Mouse (Mus musculus) stomach, adult 2 months (tissue): ENCODE measurements around the gene Fam163b. TPM values are rescaled to one million over a fixed set of nuclear protein-coding genes. Genes with fewer than 3 reads are reported as not detected.

Experiments used
- polyA plus RNA-seq: library from polyadenylated mRNA; depleted of rRNA; stranded (reverse); fragments of >200 nt; gene quantifications from 2 replicates; pipeline ENCODE4 v1.2.3, GENCODE M21; 2012; rRNA removed

The Fam163b gene
- 0.02 TPM in 1 of 2 replicates, not detected in the other for polyA plus RNA-seq

DNA sequence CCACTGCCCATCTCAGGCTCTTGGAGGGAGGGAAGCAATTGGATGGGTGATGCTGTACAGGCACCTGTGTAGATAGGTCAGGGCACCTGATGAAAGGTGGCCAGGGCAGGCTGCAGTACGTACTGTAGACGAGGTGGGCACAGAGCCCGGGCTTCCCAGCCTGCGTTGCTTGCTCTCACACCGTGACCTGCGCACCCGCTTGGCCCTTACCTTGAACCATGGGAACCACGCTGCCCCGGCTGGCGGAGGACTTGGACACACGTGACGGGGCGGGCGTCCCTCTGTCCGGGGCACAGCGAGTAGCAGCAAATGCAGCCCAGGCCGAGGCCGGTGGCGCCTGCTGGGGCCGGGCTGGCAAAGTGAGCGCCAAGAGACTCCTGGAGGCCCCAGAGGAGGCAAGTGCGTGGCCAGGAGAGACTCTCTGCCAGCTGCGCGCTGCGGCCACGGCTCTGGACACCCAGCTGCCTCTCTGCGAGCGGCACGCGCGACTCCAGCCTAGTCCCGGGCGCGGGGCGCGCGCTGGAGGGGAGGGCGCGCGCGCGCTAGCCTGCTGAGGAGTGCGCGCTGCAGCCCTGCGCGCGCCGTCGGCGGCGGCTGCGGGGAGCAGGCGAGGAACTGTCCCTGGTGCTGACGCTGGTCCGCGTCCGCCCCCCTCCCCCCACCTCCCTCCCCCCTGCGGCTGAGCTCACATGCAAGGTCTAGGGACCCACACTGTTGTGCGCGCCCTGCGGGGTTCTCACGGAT is at the start of gene Fam163b:
Gene Fam163b (minus strand): TSS at position 542 of the 744 bp plus-strand sequence.

DNA sequence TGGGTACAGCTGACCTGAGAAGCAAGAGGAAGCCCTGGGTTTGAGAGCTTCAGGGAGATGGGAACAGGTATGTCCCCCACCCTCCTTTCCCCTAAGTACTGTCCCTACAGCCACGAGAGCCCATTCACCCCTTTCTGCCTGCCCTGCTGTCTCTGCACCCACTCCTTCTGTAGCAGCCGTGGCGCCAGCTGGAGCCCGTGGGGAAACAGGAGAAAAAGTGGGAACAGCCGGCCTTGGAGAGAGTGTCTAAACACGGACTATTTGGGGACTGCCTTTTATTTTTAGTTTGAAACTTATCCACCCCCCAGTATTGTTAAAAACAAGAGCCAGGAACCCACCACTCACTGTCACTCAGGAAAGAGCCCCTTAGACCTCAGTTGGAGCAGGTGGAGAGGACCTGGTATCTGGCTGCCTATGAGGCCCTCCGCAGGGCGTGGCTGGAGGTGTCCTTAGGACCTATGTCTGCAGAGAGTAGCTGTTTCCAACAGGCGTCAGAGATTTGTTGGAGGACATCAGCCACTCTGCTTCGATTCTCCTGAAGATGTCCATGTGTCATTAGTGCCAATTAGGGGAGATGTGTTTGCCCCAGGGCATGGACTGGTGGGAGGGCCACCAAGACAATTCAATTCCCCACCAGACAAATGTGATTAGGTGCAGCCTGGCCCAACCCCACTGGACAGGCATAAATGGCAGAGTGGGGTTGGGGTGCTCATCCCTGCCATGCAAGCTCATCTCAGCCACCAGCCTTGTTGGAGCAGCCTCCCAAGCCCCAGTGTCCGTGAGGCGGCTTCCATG is 22.7 kb upstream of the Fam163b start, which contains the start of gene Dbh:
Gene Dbh (plus strand): TSS at position 438 of the 795 bp plus-strand sequence.

GRCm38 (mm10) chr2:27079152-27079584 is 63.1 kb downstream of the Fam163b start, which contains the start of gene Adamtsl2:
TSS of gene Adamtsl2 (plus strand) at chr2:27079379.

GRCm38 (mm10) chr2:27071978-27072377 is 70.3 kb downstream of the Fam163b start, which contains the start of gene Mymk:
TSS of gene Mymk (minus strand) at chr2:27072179.

Other genes starting within 250 kb of the Fam163b start
- 1.8 and 2.7 TPM in 2 replicates for gene Surf6, start 239.6 kb downstream of the Fam163b start, polyA plus RNA-seq
- gene Med22, start 231.8 kb downstream of the Fam163b start, polyA plus RNA-seq = 17.2 and 18.7 TPM in 2 replicates
- gene Rpl7a, start 231.7 kb downstream of the Fam163b start, polyA plus RNA-seq = 223 and 229 TPM in 2 replicates
- gene Surf2, start 226.1 kb downstream of the Fam163b start, polyA plus RNA-seq = 7.5 and 11.6 TPM in 2 replicates
- gene Surf1, start 226.0 kb downstream of the Fam163b start, polyA plus RNA-seq = 23.8 and 33.8 TPM in 2 replicates
- 98.7 and 211 TPM in 2 replicates for gene Surf4, start 208.6 kb downstream of the Fam163b start, polyA plus RNA-seq
- not detected in 2 replicates for gene Stkld1, start 208.4 kb downstream of the Fam163b start, polyA plus RNA-seq
- 6.8 and 7.4 TPM in 2 replicates for gene Rexo4, start 178.1 kb downstream of the Fam163b start, polyA plus RNA-seq
- gene Adamts13, start 169.1 kb downstream of the Fam163b start, polyA plus RNA-seq = 0.04 and 0.15 TPM in 2 replicates
- gene Cacfd1, start 132.6 kb downstream of the Fam163b start, polyA plus RNA-seq = 40.8 and 44.4 TPM in 2 replicates
- 3.8 and 4.3 TPM in 2 replicates for gene Slc2a6, start 114.5 kb downstream of the Fam163b start, polyA plus RNA-seq
- gene Mymk, start 70.3 kb downstream of the Fam163b start, polyA plus RNA-seq = not detected in 2 replicates
- gene Adamtsl2, start 63.1 kb downstream of the Fam163b start, polyA plus RNA-seq = 2.6 and 2.7 TPM in 2 replicates
- 0.48 and 0.60 TPM in 2 replicates for gene Dbh, start 22.7 kb upstream of the Fam163b start, polyA plus RNA-seq
- gene Sardh, start 105.8 kb upstream of the Fam163b start, polyA plus RNA-seq = 5.3 and 7.0 TPM in 2 replicates